Mouse (Mus musculus) lung, embryonic 14.5 days (tissue): Measurements from ENCODE around the gene Tssk3. TPM values are rescaled to one million over a fixed set of nuclear protein-coding genes. Genes with fewer than 3 reads are reported as not detected.

ENCODE experiments used
- ATAC-seq: fragments of 200-750 bp; cut with Nextera tagmentation; 2 replicates; pipeline ENCODE4 v1.8.0; 2017; ENCODE audit warnings: mild to moderate bottlenecking, moderate TSS enrichment, moderate library complexity; ENCODE audit not compliant: insufficient read depth
- DNase-seq: peaks from one replicate; pipeline ENCODE4 v3.0.0-alpha.2; 2015
- H3K27ac ChIP-seq: fragments of 300-500 bp; sonication (generic); 2 replicates; pipeline ENCODE4 v1.5.1; 2014; ENCODE audit warnings: low read depth, mild to moderate bottlenecking, moderate library complexity
- H3K27me3 ChIP-seq: fragments of 300-500 bp; sonication (generic); 2 replicates; pipeline ENCODE4 v1.6.1; 2014; ENCODE audit warnings: low read length, control low read depth; ENCODE audit not compliant: insufficient read depth
- H3K36me3 ChIP-seq: fragments of 300-500 bp; sonication (generic); 2 replicates; pipeline ENCODE4 v1.6.1; 2014; ENCODE audit warnings: control low read depth; ENCODE audit not compliant: insufficient read depth
- H3K4me1 ChIP-seq: fragments of 300-500 bp; sonication (generic); 2 replicates; pipeline ENCODE4 v1.6.1; 2014; ENCODE audit warnings: antibody characterized with exemption, control low read depth; ENCODE audit not compliant: insufficient read depth
- H3K4me2 ChIP-seq: fragments of 300-500 bp; sonication (generic); 2 replicates; pipeline ENCODE4 v1.6.1; 2014; ENCODE audit warnings: mild to moderate bottlenecking
- H3K4me3 ChIP-seq: fragments of 300-500 bp; sonication (generic); 2 replicates; pipeline ENCODE4 v1.5.1; 2014; ENCODE audit warnings: low read depth, low read length
- H3K9ac ChIP-seq: fragments of 300-500 bp; sonication (generic); 2 replicates; pipeline ENCODE4 v1.6.1; 2014
- H3K9me3 ChIP-seq: fragments of 300-500 bp; sonication (generic); 2 replicates; pipeline ENCODE4 v1.6.1; 2016; ENCODE audit warnings: low read depth, low read length, control low read depth
- CTCF ChIP-seq: IDR thresholded peaks from 2 replicates; pipeline ENCODE4 v1.5.1; 2016; ENCODE audit warnings: antibody characterized with exemption, low read depth
- WGBS: fragments of 180-500 bp; shearing (Covaris S2); extraction: QIAGEN DNeasy Blood & Tissue Kit; methylation state at CpG from one replicate; pipeline ENCODE4 v1.1.7; 2014; 5-methylcytosine and 5-hydroxymethylcytosine counted together
- polyA plus RNA-seq: library from polyadenylated mRNA; unstranded; fragments of >200 nt; fragmentation: Nextera tagmentation; extraction: Ambion mirVana; gene quantifications from 2 replicates; pipeline ENCODE4 v1.2.1, GENCODE M21; 2014

Tssk3 gene
- polyA plus RNA-seq, 1 experiment from 2014 or later, result not detected

GRCm38 (mm10) chr4:129508834-129509600, 18.2 kb upstream of the Tssk3 start:
- Histone ChIP-seq H3K4me2 (no peak overlapping the region), H3K4me1 (0 out of 2 replicates have a peak, but pooled peaks cover 3% of the 10 kb centered on the region), H3K27ac (no peak overlapping the region), H3K27me3 (no peaks in the 10 kb centered on the region), H3K4me3 (no peak overlapping the region), H3K36me3 (no peaks in the 10 kb centered on the region), H3K9ac (no peak overlapping the region), H3K9me3 (no peaks in the 10 kb centered on the region)
- ATAC-seq, result no peak
- TF ChIP-seq CTCF, result no peak
- DNase-seq, result peak; percentile 43
- 52% methylated on average over 15 of the region's 15 CpGs for WGBS

GRCm38 (mm10) chr4:129508237-129508515, 17.4 kb upstream of the Tssk3 start:
- ATAC-seq, result no peak
- WGBS, result 48% methylated on average over 3 of the region's 3 CpGs
- H3K36me3 ChIP-seq, result no peaks in the 10 kb centered on the region
- TF ChIP-seq CTCF, result no peak
- H3K4me2 ChIP-seq, result no peak overlapping the region
- H3K4me3 ChIP-seq, result no peak overlapping the region
- DNase-seq, result no peak
- no peak overlapping the region for H3K27ac ChIP-seq
- H3K4me1 ChIP-seq, result 0 out of 2 replicates have a peak, but pooled peaks cover 3% of the 10 kb centered on the region
- no peaks in the 10 kb centered on the region for H3K27me3 ChIP-seq
- H3K9me3 ChIP-seq, result no peaks in the 10 kb centered on the region
- H3K9ac ChIP-seq, result no peak overlapping the region

DNA sequence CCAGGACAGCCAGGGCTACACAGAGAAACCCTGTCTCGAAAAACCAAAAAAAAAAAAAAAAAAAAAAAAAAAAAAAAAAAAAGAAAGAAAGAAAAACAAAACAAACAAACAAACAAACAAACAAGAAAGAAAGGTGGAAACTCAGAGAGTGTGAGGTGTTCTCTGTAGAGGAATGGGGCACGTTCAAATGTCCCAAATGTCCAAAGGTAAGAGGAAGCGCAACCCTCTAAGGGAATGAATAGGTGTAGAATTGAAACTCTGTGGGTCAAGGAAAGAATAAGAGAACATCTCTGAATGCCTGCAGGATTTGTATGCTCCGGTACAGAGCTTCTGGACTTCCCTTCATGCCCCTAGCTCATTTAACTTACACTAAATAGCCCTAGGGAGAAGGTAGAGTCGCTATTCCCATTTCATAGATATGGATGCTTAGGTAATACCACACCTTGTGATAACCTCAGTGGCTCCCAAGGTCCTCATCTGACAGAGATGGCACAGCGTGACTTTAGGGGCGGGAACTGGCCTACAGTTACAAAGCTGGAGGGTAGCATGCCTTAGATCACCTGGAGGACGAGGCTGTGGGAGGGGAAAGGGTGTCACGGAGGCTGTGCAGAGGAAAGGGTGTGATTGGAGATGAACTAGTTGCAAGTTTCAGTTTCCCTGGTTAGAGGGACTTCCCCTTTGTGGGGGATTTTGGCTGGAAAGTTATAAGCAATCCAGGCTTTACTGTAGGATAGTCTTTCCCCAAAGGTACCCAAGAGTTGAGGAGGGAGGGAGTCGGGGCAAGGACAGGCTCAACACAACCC, 16.8 kb upstream of the Tssk3 start:
- no peaks in the 10 kb centered on the region for H3K4me1 ChIP-seq
- WGBS, result 47% methylated on average over 9 of the region's 10 CpGs

GRCm38 (mm10) chr4:129505511-129505910, 14.7 kb upstream of the Tssk3 start:
- H3K27ac ChIP-seq, result no peak overlapping the region
- no peak for TF ChIP-seq CTCF
- ATAC-seq (no peak), DNase-seq (no peak)
- 77% methylated on average over 3 of the region's 3 CpGs for WGBS
- H3K27me3 ChIP-seq, result no peaks in the 10 kb centered on the region
- H3K9me3 ChIP-seq, result no peaks in the 10 kb centered on the region
- no peaks in the 10 kb centered on the region for H3K4me1 ChIP-seq
- no peak overlapping the region for H3K4me2 ChIP-seq
- no peak overlapping the region for H3K4me3 ChIP-seq
- H3K36me3 ChIP-seq, result no peaks in the 10 kb centered on the region
- H3K9ac ChIP-seq, result no peak overlapping the region

More for the DNA sequence above, 16.8 kb upstream of the Tssk3 start:
- H3K9ac ChIP-seq, result no peak overlapping the region
- TF ChIP-seq CTCF, result no peak
- H3K27ac ChIP-seq, result no peak overlapping the region
- no peak overlapping the region for H3K4me3 ChIP-seq
- no peaks in the 10 kb centered on the region for H3K27me3 ChIP-seq
- DNase-seq (no peak), ATAC-seq (no peak)
- no peak overlapping the region for H3K4me2 ChIP-seq
- no peaks in the 10 kb centered on the region for H3K36me3 ChIP-seq
- no peaks in the 10 kb centered on the region for H3K9me3 ChIP-seq

DNA sequence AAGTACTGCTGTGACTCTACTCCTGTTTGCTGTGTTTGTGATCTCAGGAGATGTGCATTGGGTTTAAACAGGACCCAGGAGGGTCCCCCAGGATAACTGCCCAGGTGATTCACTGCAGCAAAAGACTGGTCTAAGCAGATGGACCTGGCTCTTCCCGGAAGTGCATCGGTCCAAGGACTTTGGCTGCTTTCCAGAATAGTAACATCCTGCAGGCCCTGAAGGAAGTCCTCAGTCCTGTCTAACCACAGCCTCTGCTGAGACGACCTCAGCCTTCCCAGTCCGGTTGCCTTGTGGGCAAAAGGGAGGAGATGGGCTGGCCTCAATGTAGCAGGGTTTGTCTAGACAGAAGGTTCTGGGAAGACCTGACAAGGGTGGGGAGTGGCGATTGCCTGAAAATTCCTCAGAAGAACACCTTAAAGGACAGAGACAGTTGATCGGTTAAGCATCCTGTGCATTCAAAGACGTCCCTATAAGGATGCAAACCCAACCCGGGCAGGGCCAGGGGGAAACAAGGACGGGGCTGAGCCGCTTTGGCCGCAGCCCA, 12.2 kb upstream of the Tssk3 start:
- ATAC-seq, result no peak
- Histone ChIP-seq H3K4me3 (no peak overlapping the region), H3K9ac (no peak overlapping the region), H3K4me1 (no peaks in the 10 kb centered on the region), H3K27ac (no peak overlapping the region), H3K9me3 (no peaks in the 10 kb centered on the region), H3K36me3 (no peaks in the 10 kb centered on the region), H3K27me3 (no peaks in the 10 kb centered on the region), H3K4me2 (no peak overlapping the region)
- 55% methylated on average over 11 of the region's 11 CpGs for WGBS
- DNase-seq, result peak; percentile 62
- no peak for TF ChIP-seq CTCF

GRCm38 (mm10) chr4:129502327-129502888, 11.6 kb upstream of the Tssk3 start:
- no peak for TF ChIP-seq CTCF
- Histone ChIP-seq H3K27ac (no peak overlapping the region), H3K9ac (no peak overlapping the region), H3K36me3 (no peaks in the 10 kb centered on the region), H3K4me1 (no peaks in the 10 kb centered on the region), H3K9me3 (no peaks in the 10 kb centered on the region), H3K4me3 (no peak overlapping the region), H3K27me3 (no peaks in the 10 kb centered on the region), H3K4me2 (no peak overlapping the region)
- DNase-seq (peak; percentile 40), ATAC-seq (no peak)
- 46% methylated on average over 9 of the region's 9 CpGs for WGBS
